Mouse (Mus musculus) heart, adult 8-10 months (tissue): Measurements from ENCODE around the gene D6Ertd527e. TPM values are rescaled to one million over a fixed set of nuclear protein-coding genes. Genes with fewer than 3 reads are reported as not detected.

Experiments used
- DNase-seq: peaks from one replicate; pipeline ENCODE4 v3.0.0; 2022; ENCODE audit warnings: low spot score
- total RNA-seq, 4 experiments: library from RNA; stranded (reverse); gene quantifications; 2 replicates each; pipeline ENCODE4 v1.2.4; 2022

The D6Ertd527e gene
- total RNA-seq, 4 experiments from 2014 or later, result 0.44 TPM; not detected in 3

DNA sequence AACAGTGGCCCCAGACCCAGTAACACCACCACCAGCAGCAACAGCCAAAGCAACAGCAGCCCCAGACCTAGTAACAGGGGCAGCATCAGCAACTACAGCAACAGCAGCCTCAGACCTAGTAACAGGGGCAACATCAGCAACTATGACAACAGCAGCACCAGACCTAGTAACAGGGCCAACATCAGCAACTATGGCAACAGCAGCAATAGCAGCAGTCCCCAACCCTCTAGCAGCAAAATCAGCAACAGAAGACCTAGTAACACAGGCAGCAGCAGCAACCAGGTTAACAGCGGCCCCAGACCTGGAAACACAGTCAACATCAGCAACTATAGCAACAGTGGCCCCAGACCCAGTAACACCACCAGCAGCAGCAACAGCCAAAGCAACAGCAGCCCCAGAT, 6.9 kb downstream of the D6Ertd527e start:
- no peak for DNase-seq

- no peak for DNase-seq
Observed at GRCm38 (mm10) chr6:87112125-87112524, 7.6 kb downstream of the D6Ertd527e start.

GRCm38 (mm10) chr6:87115981-87116380, 11.4 kb downstream of the D6Ertd527e start:
- DNase-seq, result no peak

DNA sequence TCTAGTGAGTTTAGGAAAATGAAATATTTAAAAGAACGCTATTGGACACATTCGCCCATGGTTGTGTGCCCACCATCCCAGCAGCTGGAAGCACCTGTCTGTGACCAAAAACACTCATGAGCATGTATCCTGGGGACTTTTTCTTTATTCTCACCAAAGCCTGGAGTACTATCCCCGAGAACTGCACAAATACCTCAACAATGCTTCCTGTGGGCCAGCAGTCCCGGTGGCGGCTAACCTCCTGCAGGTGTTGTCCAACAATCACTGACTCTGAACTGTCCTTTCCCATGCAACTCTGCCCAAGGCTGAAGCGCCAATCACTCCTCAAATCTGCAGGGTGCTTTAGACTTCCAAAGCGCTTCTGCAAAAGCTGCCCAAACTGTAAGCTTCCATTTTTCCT, 12.1 kb downstream of the D6Ertd527e start:
- DNase-seq, result no peak

DNA sequence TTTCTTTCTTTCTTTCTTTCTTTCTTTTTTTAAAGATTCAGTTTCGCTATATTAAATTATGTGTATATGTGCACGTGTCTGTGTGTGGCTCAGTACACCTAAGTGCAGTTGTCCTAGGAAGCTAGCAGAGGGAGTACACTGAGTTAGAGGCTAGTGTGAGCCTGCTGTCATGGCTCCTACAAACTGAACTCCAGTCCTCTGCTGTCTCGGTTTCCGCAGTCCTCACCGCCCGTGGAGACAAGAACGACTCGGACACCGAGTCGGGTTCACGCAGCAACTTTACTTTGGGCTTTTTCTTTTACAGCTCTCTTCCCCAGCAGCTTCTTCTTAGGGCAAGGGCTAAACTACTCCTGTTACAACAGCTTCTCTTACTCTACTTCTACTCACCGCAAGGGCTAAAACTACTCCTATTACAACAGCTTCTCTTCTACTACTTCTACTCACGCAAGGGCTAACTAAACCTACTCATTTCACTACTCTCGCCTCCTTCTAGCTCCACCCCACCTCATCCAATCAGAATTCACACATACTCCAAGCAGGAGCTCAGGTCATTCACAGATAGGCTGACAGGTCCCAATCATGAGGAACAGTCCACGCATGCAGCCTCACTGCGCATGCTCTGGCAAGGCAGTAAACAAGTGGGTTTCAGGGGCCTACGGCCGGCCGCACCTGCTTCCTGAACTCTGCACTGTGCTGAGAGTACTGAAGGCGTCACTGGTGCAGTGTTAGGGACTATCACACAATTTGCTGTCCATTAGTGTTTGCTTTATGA, 14.7 kb downstream of the D6Ertd527e start:
- no peak for DNase-seq

- DNase-seq, result no peak
Observed at GRCm38 (mm10) chr6:87119975-87120374, 15.4 kb downstream of the D6Ertd527e start.

DNA sequence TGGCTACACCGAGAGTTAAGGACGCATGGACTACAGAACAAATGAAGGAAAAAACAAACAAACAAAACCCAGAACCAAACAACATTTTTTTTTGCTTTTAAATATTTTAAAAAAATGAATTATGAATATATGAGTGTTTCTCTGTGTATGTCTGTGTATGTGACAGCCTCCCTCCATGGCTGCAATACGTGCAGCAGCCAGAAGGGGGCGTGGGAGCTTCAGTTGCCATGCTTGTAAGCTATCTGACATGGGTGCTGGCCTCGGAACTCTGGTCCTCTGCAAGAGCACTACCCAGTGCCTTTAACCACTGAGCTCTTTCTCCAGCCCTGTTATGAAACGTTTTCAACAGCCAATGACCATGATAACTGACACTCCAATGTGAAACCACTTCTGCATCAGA, 16.1 kb downstream of the D6Ertd527e start:
- DNase-seq, result no peak

DNA sequence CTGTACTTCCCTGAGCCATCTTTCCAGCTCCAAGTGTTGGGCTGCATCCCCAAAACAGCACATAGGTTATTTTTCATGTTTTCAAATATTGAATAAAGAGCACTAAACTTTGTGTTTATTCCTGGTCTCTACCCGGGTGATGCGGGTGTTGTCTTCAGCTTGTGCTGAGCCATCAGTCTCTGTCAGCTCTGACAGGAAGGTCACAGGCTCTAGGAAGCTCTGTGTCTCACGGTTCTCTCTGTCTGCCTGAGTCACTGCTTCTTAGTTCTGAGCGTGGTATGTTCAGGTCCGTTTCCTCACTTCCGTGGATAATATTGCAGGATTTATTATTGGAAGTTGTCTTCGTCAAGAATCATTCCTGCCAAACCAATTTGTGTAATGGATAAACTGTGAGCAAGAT, 17.4 kb downstream of the D6Ertd527e start:
- no peak for DNase-seq

DNA sequence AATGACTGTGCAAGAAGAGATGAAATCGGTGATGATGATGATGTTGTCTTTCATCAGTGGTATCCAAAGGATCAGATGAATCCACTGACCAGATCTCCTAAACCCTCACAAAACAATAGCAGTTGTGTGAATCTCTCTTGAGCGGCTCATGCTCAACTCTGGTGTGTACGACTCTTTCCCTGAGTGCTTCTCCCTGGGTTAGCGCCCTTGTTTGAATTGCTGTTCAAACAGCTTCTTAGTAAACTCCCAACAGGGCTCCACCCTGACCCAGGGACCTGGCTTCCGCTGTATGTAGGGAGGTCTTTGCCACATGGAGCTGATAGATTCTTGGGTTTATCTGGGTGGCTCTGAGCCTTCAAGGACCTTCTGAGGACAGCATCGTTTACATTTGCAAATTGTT, 18.9 kb downstream of the D6Ertd527e start:
- DNase-seq, result no peak

- DNase-seq, result no peak
Observed at GRCm38 (mm10) chr6:87123973-87124372, 19.4 kb downstream of the D6Ertd527e start.

GRCm38 (mm10) chr6:87127049-87127753, 22.7 kb downstream of the D6Ertd527e start:
- no peak for DNase-seq

DNA sequence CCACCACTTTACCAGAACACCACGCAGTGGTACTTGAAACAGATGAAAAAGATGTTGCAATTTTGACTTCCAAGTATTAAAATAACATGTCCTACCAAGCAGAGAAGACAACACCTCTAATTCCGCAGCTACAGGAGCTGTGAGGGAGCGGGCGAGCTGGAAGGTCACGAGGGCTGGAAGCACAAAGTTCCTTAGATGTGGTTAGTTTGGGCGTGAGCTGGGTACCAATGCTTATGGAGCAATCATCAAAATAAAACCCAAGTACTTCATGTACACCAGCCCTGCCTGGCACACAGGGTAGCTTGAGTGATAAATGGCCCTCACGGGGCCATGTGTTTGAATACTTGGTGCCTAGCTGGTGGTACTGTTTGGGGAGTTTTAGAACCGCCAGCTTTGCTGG, 25.3 kb downstream of the D6Ertd527e start:
- DNase-seq, result no peak

DNA sequence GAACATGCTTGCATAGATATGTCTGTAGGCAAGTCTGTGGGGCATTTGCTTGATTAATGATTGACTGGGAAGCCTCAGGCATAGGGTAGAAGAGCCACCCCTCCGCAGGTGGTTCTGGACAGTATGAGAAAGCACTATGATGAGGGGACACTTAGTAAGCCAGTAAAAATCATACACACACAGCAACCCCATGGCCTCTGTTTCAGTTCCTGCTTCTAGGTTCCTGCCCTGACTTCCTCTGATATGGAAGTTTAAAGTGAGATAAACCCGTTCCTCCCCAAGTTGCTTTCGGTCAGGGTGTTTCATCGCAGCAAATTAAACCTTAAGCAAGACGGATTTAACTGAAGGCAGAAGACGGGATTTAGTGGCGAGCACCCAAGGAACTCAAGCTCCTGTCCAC, 26.1 kb downstream of the D6Ertd527e start:
- DNase-seq, result no peak

GRCm38 (mm10) chr6:87131078-87131477, 26.5 kb downstream of the D6Ertd527e start:
- DNase-seq, result no peak

- no peak for DNase-seq
Observed at GRCm38 (mm10) chr6:87133520-87133919, 29.0 kb downstream of the D6Ertd527e start.

GRCm38 (mm10) chr6:87133966-87134546, 29.5 kb downstream of the D6Ertd527e start:
- no peak for DNase-seq

- DNase-seq, result no peak
Observed at GRCm38 (mm10) chr6:87138479-87138878, 33.9 kb downstream of the D6Ertd527e start.

GRCm38 (mm10) chr6:87139796-87140553, 35.4 kb downstream of the D6Ertd527e start:
- peak; percentile 21 for DNase-seq

DNA sequence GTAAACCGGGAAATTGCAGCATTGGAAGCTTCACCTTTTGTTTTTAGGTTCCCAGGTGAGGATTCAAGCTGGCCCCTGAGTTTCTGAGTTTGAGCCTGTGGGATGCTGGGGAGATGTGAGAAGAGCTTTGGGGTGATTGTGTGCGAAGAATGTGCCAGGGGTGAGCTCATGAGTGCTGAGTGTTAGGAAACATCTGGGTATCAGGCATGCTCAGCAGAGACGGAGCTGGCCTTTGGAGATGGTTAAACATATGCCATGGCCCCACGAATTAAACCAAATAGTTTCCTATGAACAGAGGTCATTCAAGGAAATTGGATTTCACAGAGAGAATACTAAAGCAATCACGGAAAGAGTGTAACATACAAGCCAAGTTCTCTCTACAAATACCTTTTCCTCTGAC, 37.7 kb downstream of the D6Ertd527e start:
- DNase-seq, result peak; percentile 23

DNA sequence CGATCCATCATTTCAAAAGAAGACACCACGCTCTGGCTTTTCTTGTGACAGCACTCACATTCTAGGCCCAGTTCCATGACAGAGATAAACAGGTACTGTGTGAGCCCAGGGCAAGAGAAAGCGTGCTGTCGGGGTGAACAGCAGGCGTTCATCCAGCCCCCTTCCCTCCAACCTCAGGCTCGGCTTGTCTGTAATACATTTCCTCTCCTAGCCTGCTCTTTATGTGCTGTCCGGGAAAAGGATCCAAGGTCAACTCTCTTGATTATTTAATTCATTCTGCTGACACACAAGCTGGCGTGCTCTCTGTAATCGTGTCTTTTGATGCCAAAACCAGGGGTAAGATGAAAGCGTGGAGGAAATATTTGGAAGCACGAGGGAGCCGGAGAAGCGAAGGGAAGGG, 39.0 kb downstream of the D6Ertd527e start:
- DNase-seq, result no peak

DNA sequence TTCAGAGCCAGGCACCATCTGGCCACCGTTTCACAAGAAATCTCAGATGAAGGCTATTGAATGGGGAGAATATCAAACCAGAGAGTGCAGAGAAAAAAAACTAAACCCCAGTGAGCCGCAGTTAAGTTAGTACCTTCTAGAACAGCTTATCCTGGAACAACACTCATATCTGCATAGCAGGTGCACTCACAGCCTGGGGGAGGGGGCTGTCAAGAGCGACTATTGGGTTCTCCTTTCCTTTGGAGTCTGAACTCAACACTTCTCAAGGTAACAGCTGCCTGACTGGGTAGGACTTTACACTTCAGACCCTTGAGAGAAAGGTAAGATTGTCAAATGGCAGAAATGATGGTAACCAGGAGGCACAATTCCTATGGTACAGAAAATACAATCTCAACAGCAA, 43.4 kb downstream of the D6Ertd527e start:
- no peak for DNase-seq

DNA sequence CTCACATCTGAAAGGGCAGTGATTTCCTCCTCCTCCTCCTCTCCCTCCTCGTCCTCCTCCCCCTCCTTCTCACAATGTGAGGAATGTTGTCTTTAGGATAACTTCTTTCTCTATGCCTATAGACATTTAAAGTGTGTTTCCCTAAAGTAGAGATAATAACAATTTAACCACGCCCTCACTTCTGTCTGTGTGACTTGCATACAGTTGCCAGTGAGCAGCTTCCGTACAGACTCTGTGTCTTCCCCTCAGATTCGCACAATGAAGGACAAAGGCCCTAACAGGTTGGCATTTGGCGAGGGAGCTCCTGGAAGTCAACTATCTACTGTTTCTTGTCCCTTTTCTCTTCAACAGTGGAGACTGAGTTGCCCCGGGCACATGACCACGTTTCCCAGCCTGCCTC, 45.9 kb downstream of the D6Ertd527e start:
- DNase-seq, result no peak
